Mouse (Mus musculus): ENCODE data around the gene Ntf3.

DNA sequence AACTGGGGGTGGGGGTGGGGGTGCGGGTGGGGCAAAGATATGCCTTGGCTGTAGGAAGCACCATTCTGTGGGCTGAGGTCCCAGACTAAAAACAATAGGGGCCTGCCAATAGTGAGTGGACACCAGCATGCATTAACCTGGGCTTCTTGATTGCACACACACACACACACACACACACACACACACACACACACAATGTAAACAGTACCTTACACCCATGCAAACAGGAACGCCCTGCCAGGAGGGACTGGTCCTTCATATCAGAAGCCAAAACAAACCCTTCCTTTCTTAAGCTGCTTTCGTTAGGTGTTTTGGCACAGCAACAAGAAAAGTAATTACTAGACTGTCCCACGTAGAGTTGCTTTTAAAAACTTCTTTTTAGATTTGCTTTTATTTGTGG, 4.1 kb upstream of the Ntf3 start:
- TF ChIP-seq CTCF (IDR thresholded peaks at IDR 0.05; ENCODE audit: insufficient read depth, low read length), result no peak
- TF ChIP-seq POLR2A (IDR thresholded peaks at IDR 0.05; ENCODE audit: borderline replicate concordance, extremely low read depth, low read depth, low read length), result no peak

Data from lung, adult 2 months (tissue).